Mouse (Mus musculus) midbrain, embryonic 14.5 days (tissue): ENCODE measurements around the gene Camk2d. TPM values are rescaled to one million over a fixed set of nuclear protein-coding genes. Genes with fewer than 3 reads are reported as not detected.

ENCODE experiments used
- ATAC-seq: fragments of 200-750 bp; cut with Nextera tagmentation; 2 replicates; pipeline ENCODE4 v1.8.0; 2017; ENCODE audit warnings: moderate number of reproducible peaks, moderate library complexity; ENCODE audit not compliant: low FRiP score, low TSS enrichment
- DNase-seq: peaks from one replicate; pipeline ENCODE4 v3.0.0-alpha.2; 2015
- H3K27ac ChIP-seq: fragments of 300-500 bp; sonication (generic); replicated peaks from 2 replicates; pipeline ENCODE4 v1.5.1; 2014; ENCODE audit warnings: mild to moderate bottlenecking, low read depth, low read length, moderate library complexity
- H3K27me3 ChIP-seq: fragments of 300-500 bp; sonication (generic); 2 replicates; pipeline ENCODE4 v1.6.1; 2014; ENCODE audit warnings: low read length, control low read depth, mixed read lengths; ENCODE audit not compliant: control insufficient read depth, insufficient read depth
- H3K36me3 ChIP-seq: fragments of 300-500 bp; sonication (generic); 2 replicates; pipeline ENCODE4 v1.6.1; 2014; ENCODE audit warnings: low read length, control low read depth; ENCODE audit not compliant: control insufficient read depth, insufficient read depth
- H3K4me1 ChIP-seq: fragments of 300-500 bp; sonication (generic); 2 replicates; pipeline ENCODE4 v1.6.1; 2014; ENCODE audit warnings: mild to moderate bottlenecking, antibody characterized with exemption, low read length, control low read depth; ENCODE audit not compliant: control insufficient read depth, insufficient read depth
- H3K4me2 ChIP-seq: fragments of 300-500 bp; sonication (generic); 2 replicates; pipeline ENCODE4 v1.6.1; 2014; ENCODE audit warnings: mild to moderate bottlenecking, low read length, moderate library complexity
- H3K4me3 ChIP-seq: fragments of 300-500 bp; sonication (generic); replicated peaks from 2 replicates; pipeline ENCODE4 v1.5.1; 2014; ENCODE audit warnings: low read depth, low read length
- H3K9ac ChIP-seq: fragments of 300-500 bp; sonication (generic); replicated peaks from 2 replicates; pipeline ENCODE4 v1.6.1; 2014; ENCODE audit warnings: mild to moderate bottlenecking, low read length, moderate library complexity
- H3K9me3 ChIP-seq: fragments of 300-500 bp; sonication (generic); 2 replicates; pipeline ENCODE4 v1.6.1; 2016; ENCODE audit warnings: low read length, control low read depth, mixed read lengths; ENCODE audit not compliant: control insufficient read depth
- WGBS: fragments of 180-500 bp; shearing (Covaris S2); extraction: QIAGEN DNeasy Blood & Tissue Kit; methylation state at CpG from one replicate; pipeline ENCODE4 v1.1.7; 2014; 5-methylcytosine and 5-hydroxymethylcytosine counted together
- polyA plus RNA-seq: library from polyadenylated mRNA; unstranded; fragments of >200 nt; fragmentation: Nextera tagmentation; extraction: Ambion mirVana; gene quantifications from 2 replicates; pipeline ENCODE4 v1.2.1, GENCODE M21; 2014

Gene Camk2d
- polyA plus RNA-seq, 1 experiment from 2014 or later = 51.5 TPM

GRCm38 (mm10) chr3:126671292-126671691 lies 75.2 kb downstream of the Camk2d start:
- Histone ChIP-seq H3K36me3 (no peaks in the 10 kb centered on the region), H3K9me3 (no peaks in the 10 kb centered on the region), H3K27me3 (no peaks in the 10 kb centered on the region), H3K4me2 (no peak overlapping the region), H3K9ac (no peak overlapping the region), H3K4me3 (no peak overlapping the region), H3K4me1 (peaks cover 27% of the 10 kb centered on the region), H3K27ac (no peak overlapping the region)
- 48% methylated on average over 6 of the region's 6 CpGs for WGBS
- DNase-seq (no peak), ATAC-seq (no peak)

GRCm38 (mm10) chr3:126681051-126681450 lies 84.9 kb downstream of the Camk2d start:
- Histone ChIP-seq H3K36me3 (no peaks in the 10 kb centered on the region), H3K9ac (no peak overlapping the region), H3K9me3 (no peaks in the 10 kb centered on the region), H3K4me1 (no peaks in the 10 kb centered on the region), H3K27ac (no peak overlapping the region), H3K4me2 (no peak overlapping the region), H3K4me3 (no peak overlapping the region), H3K27me3 (no peaks in the 10 kb centered on the region)
- DNase-seq = no peak
- WGBS = 84% methylated on average over 5 of the region's 5 CpGs
- ATAC-seq = no peak

DNA sequence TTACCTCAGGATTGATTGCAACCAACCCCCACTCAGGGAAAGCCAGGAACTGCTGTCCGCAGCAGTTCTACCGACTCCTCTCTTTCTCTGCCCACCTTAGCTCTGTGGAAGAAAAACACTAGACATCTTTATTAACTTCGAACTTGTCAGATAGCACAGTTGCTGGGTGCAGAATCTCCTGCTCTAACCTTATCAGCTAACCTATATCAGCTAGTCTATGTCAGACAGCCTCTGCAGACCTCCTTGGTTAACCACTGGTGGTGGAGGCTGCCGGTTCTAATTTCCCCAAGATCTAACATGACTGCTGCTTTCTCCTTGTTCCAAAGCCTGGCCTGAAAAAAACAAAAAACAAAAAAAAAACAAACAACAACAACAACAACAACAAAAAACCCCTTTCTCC lies 85.9 kb downstream of the Camk2d start:
- no peak for DNase-seq
- Histone ChIP-seq H3K4me3 (no peak overlapping the region), H3K27ac (no peak overlapping the region), H3K36me3 (no peaks in the 10 kb centered on the region), H3K27me3 (no peaks in the 10 kb centered on the region), H3K4me2 (no peak overlapping the region), H3K9me3 (no peaks in the 10 kb centered on the region), H3K9ac (no peak overlapping the region), H3K4me1 (no peaks in the 10 kb centered on the region)
- WGBS = 83% methylated on average over 4 of the region's 4 CpGs
- no peak for ATAC-seq

DNA sequence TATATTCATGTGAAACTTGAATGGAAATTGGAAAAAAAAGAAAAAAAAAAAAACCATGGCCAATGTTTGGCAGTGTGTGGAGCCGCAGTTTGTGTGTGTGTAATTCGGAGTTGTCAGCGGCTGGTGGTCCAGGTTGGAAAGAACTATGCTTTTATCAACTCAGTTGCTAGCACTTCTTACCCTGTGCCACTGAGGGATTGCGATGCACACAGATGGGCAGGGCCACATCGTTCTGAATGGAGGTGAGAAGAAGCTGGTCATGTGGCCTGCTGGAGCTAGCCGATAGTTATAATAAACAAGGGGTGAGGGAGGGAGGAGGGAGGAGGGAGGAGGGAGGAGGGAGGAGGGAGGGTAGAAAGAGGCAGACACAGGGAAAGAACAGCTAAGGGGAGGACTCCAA lies 89.3 kb downstream of the Camk2d start:
- no peak overlapping the region for H3K4me3 ChIP-seq
- ATAC-seq (no peak), DNase-seq (no peak)
- H3K9ac ChIP-seq = no peak overlapping the region
- H3K4me2 ChIP-seq = no peak overlapping the region
- H3K27me3 ChIP-seq = no peaks in the 10 kb centered on the region
- no peaks in the 10 kb centered on the region for H3K9me3 ChIP-seq
- 71% methylated on average over 6 of the region's 6 CpGs for WGBS
- no peak overlapping the region for H3K27ac ChIP-seq
- no peaks in the 10 kb centered on the region for H3K36me3 ChIP-seq
- H3K4me1 ChIP-seq = no peaks in the 10 kb centered on the region

DNA sequence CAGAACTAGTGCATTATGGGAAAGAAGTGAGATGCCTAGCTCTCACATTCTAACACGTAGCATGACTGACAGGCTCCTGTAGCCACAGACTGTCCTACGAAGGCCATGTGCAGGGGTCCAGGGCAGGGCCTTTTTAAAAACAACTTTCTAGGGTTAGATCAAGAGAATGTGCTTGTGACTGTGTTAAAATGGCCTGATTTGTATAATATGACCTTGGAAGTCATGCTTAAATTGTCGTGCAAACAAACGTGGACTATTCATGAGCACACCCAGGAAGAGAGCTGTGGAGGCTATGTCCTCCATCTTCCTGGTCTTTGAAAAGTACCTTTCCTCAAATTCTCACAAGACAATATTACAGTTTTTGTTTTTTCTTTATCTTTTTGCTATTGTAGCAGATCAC lies 91.0 kb downstream of the Camk2d start:
- DNase-seq (no peak), ATAC-seq (no peak)
- H3K4me2 ChIP-seq = no peak overlapping the region
- 85% methylated on average over 4 of the region's 4 CpGs for WGBS
- H3K27me3 ChIP-seq = no peaks in the 10 kb centered on the region
- H3K36me3 ChIP-seq = no peaks in the 10 kb centered on the region
- no peaks in the 10 kb centered on the region for H3K9me3 ChIP-seq
- H3K4me3 ChIP-seq = no peak overlapping the region
- H3K27ac ChIP-seq = no peak overlapping the region
- no peaks in the 10 kb centered on the region for H3K4me1 ChIP-seq
- H3K9ac ChIP-seq = no peak overlapping the region

DNA sequence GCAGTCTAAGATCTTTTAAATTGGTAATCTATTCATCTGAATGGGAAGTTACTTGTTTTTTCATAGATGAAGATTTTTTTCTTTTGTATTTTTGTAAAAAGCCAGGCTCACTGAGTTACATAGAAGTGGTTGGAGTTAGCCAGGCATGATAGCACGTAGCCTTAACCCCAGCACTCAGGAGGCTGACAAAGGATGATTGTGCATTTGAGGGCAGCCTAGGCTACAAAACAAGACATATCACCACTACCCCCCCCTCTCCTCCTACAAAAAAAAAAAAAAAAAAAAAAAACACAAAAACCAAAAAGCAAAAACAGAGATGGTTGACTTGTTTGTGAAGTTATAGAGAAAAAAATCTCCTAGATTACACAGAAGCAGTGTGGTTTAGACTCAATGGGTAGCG lies 92.4 kb downstream of the Camk2d start:
- DNase-seq (no peak), ATAC-seq (no peak)
- H3K36me3 ChIP-seq = no peaks in the 10 kb centered on the region
- no peaks in the 10 kb centered on the region for H3K4me1 ChIP-seq
- H3K27me3 ChIP-seq = no peaks in the 10 kb centered on the region
- WGBS = 67% methylated on average over 2 of the region's 2 CpGs
- H3K4me3 ChIP-seq = no peak overlapping the region
- H3K27ac ChIP-seq = no peak overlapping the region
- no peak overlapping the region for H3K4me2 ChIP-seq
- H3K9ac ChIP-seq = no peak overlapping the region
- H3K9me3 ChIP-seq = no peaks in the 10 kb centered on the region

DNA sequence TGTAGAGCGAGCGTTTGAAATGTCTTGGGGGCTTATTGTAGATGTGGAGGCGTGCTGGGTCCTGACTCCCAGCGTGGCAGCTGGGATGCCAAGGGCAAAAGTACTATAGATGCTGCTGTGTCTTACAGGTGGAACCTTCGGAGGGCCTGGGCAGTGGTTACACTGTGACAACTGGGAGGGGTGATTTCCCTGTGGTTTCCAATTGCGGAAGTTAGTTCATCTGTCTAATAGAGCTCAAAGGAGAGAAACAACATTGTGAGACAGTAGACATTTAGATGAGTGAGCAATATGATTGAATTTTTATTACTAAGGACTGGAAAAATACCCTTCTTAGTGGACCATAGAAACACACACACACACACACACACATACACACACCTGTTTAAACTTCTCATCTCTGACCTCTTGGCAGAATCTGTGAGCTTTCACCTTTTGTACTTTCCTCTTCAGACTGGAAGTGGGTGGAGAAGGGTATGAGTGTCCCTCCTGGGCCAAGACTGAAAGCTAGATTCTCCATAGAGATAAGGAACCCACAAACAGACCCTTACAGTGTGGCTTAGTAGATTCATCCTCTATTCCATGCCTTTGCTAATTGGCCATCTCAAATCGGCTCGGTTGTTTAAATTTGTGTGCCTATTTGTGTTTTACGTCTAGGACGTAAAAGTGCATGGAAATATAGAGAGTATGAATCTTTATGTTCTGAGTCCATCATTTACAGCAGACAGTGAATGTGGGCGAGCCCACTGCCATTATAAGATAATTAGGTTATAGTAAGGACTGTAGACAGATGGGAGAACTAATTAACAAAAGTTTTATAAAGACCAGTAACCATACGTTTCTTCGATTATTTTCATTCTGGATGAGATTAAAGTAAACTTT lies 94.8 kb downstream of the Camk2d start:
- H3K4me1 ChIP-seq = peaks cover 6% of the 10 kb centered on the region; the same call in 1 of the 2 replicates
- no peaks in the 10 kb centered on the region for H3K27me3 ChIP-seq
- DNase-seq = no peak
- no peak for ATAC-seq
- H3K4me2 ChIP-seq = no peak overlapping the region
- WGBS = 92% methylated on average over 13 of the region's 13 CpGs
- H3K9me3 ChIP-seq = no peaks in the 10 kb centered on the region
- no peak overlapping the region for H3K9ac ChIP-seq
- H3K27ac ChIP-seq = no peak overlapping the region
- H3K36me3 ChIP-seq = no peaks in the 10 kb centered on the region
- no peak overlapping the region for H3K4me3 ChIP-seq

DNA sequence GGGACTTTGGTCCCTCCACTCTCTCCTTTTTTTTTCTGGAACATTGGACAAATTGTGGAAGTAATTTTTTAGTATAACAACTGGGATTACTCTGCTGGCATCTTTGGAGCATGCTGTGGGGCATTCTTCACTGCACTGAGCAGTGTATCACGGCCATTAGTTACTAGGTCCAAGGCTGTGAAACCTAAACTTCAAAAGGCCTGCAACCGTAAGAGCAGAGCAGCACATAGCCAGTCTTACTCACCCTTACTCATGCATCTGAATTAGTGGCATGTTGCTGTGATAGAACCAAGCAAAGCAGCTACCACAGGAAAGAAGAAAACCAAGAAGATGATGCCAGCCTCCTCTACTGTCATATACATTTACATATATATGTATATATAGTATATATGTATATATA lies 95.5 kb downstream of the Camk2d start:
- no peaks in the 10 kb centered on the region for H3K9me3 ChIP-seq
- H3K4me2 ChIP-seq = no peak overlapping the region
- no peaks in the 10 kb centered on the region for H3K27me3 ChIP-seq
- no peak for ATAC-seq
- peaks cover 6% of the 10 kb centered on the region; the same call in 1 of the 2 replicates for H3K4me1 ChIP-seq
- no peak overlapping the region for H3K9ac ChIP-seq
- H3K36me3 ChIP-seq = no peaks in the 10 kb centered on the region
- WGBS = 75% methylated on average over 2 of the region's 2 CpGs
- H3K27ac ChIP-seq = no peak overlapping the region
- no peak for DNase-seq
- H3K4me3 ChIP-seq = no peak overlapping the region

DNA sequence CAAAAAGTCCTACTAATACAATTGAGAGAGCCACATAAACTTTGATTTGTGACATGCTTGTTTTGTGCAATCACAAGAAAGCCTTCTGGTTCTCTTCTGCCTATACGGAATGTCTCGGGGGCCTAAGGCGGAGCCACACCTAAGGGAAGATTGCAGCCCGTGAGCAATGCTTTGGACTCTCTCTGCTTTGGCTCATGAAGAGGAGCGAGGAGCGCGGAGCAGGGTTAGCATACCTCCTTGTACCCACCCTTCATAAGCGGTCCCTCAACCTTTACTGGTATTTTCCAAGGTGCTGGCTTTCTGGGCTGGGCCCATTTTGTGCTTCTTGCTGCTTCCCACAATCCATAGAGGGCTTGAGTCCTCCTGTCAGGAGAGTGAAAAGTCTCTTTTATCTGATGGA lies 96.7 kb downstream of the Camk2d start:
- Histone ChIP-seq H3K9ac (no peak overlapping the region), H3K4me3 (no peak overlapping the region), H3K9me3 (no peaks in the 10 kb centered on the region), H3K27me3 (no peaks in the 10 kb centered on the region), H3K4me2 (no peak overlapping the region), H3K27ac (no peak overlapping the region), H3K4me1 (peaks cover 6% of the 10 kb centered on the region; the same call in 1 of the 2 replicates), H3K36me3 (no peaks in the 10 kb centered on the region)
- DNase-seq = no peak
- 89% methylated on average over 8 of the region's 8 CpGs for WGBS
- no peak for ATAC-seq
